Mouse (Mus musculus) thymus, postnatal 10 days (tissue): ENCODE measurements around the gene Mybphl.
A peak's percentile ranks its signal among the peaks of the same experiment; 100 is the strongest.

Source experiments
- DNase-seq, 2 experiments: peaks; one replicate each; pipeline ENCODE4 v3.0.0; 2021; ENCODE audit warnings: low spot score in 2 of 2

Gene Mybphl

DNA sequence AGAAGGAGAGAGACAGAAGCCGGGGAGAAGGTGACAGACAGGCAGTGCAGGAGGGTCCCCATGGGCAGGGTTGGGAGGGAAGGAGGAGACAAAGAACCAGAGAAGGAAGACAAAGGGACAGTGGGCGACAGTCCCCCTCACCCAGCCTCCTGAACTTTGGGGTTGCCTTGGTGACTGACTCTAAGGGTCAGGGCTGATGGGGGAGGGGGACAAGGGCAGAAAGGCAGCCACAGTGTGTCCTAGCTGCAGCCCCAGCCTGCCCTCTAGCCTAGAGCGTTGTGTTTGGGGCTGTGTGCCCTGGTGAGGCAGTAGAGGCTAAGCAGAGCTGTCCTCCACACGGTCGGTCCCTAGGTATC is 45.6 kb downstream of the Mybphl start:
- DNase-seq, result no peak

GRCm38 (mm10) chr3:108411026-108411753 is 46.5 kb downstream of the Mybphl start:
- no peak for DNase-seq

GRCm38 (mm10) chr3:108411754-108412121 is 47.0 kb downstream of the Mybphl start:
- no peak for DNase-seq

- DNase-seq, result no peak
These were observed 49.1 kb downstream of the Mybphl start for GRCm38 (mm10) chr3:108413634-108414360.

- DNase-seq, result peak; percentile 22 to 48
These were observed 50.4 kb downstream of the Mybphl start, which contains the start of gene Celsr2 for GRCm38 (mm10) chr3:108414857-108415830. Gene Celsr2 (minus strand): TSS chr3:108415552.

GRCm38 (mm10) chr3:108415831-108416223 is 51.1 kb downstream of the Mybphl start:
- DNase-seq, result peak; percentile 64 to 82

GRCm38 (mm10) chr3:108423006-108423405 is 58.3 kb downstream of the Mybphl start:
- DNase-seq, result no peak

GRCm38 (mm10) chr3:108423844-108424801 is 59.4 kb downstream of the Mybphl start:
- DNase-seq, result peak; percentile 34 to 52

DNA sequence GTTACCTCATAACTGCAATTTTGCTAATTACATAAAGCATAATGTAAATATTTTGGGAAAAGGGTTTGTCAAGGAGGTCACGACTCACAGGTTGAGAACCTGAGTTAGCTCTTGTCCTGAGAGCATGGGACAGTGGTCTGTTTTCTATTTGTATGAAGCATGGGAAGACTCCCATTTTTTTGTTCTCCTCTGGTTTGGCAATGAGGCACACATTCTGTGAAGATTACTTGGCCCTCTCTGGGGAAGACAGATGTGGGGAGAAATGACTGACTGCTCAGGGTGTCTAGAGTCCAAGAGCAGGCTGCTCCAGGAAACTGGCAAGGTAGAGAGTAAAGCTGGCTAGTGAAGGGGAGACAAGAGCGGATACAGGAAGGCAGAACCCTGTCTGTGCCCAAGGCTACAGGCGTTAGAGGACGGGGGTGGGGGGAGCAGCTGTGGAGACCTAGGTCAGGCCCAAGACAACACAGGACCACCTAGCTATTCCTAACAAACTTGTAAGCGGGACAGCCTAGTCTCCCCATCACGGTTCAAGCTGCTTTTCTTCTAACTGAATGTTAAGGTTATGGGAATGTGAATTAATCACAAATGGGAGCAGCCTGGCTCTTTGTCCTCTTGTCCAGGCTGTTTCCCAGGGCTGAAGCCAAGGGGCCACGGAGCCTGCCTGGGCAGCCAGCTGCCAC is 60.4 kb downstream of the Mybphl start:
- no peak for DNase-seq

GRCm38 (mm10) chr3:108425624-108426018 is 60.9 kb downstream of the Mybphl start:
- DNase-seq, result no peak
